Mouse (Mus musculus) cerebellum, adult 9-10 months (tissue): ENCODE measurements around the gene Olfr523.
"Not testable (repeated sequence)": the region's sequence is repeated elsewhere in the genome, so short reads cannot be mapped to it uniquely, and the experiment has no call there.

Source experiments
- DNase-seq: peaks from one replicate; pipeline ENCODE4 v3.0.0; 2022

The Olfr523 gene

DNA sequence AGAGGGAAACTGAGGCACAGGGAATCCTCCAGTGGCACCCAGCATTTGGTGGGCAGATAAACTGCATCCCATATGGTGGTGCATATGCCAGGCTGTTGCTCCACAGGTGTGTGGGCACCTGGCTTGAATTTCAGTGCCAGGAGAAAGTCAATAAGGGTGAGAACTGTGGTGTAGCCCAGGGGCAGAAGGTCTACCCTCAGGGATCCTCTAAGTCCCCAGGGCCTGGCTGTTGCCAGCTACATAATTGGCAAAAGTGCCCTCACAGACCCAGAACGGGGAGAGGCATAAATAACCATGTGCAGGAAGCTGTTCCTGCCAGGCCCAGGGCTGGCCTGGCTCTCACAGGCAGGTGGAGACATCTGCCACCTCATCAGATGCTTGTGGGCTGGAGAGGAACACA, at the start of gene Olfr523:
Gene Olfr523 (plus strand): TSS at position 282 of the 400 bp plus-strand sequence.
- peak; percentile 75 for DNase-seq

- DNase-seq: no peak
Observed at GRCm38 (mm10) chr7:140124382-140124781, 48.6 kb upstream of the Olfr523 start.

DNA sequence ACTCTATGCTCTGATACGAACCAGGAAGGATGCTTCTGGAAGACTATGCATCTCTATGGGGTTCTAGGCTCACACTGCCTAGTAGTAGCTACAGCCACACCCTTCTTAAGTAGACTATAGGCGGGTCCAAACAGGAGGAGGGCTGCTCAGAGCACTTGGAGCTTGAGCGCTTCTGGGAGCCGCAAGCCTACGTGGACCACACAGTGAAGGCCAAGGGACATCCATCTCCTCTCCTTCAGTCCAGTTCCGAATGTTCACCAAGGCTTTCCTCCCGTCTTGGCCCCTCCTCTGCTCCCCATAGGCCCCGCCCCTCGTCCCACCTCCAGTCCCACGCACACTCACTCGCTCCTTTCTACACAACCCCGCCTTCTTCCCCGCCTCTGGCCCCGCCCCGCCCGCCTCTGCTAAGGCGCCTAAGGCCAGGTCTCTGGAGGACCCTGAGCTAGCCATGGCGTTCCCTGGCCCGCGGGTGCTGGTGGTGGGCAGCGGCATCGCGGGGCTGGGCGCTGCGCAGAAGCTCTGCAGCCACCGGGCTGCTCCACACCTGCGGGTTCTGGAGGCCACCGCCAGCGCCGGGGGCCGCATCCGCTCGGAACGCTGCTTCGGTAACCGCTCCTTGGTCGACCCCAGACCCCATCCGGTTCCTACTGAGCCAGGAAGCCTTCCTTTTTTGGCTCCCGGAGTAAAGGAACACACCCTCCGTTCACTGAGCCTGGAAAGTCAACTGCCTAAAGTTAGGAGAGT, 47.6 kb upstream of the Olfr523 start:
- peak; percentile 94 for DNase-seq

GRCm38 (mm10) chr7:140126022-140126350, 47.0 kb upstream of the Olfr523 start:
- no peak for DNase-seq

GRCm38 (mm10) chr7:140126934-140127333, 46.1 kb upstream of the Olfr523 start:
- no peak for DNase-seq

DNA sequence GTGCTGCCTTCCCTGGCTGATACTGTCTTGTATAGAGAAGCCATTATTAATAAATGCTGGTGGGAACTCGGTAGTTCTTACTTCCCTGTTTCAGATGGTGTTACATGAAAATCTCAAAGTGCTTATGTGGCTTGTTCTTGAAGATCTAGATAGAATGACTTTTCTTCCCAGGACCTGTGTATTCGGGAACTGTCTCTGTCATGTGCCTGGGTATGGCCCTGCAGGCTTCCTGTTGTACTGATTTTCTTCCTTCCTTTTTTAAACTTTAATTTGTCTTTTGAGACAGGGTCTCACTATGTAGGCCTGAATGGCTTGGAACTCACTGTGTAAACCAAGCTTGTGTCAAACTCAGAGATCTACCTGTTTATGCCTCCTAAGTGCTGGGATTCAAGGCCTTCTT, 45.1 kb upstream of the Olfr523 start:
- DNase-seq: no peak

DNA sequence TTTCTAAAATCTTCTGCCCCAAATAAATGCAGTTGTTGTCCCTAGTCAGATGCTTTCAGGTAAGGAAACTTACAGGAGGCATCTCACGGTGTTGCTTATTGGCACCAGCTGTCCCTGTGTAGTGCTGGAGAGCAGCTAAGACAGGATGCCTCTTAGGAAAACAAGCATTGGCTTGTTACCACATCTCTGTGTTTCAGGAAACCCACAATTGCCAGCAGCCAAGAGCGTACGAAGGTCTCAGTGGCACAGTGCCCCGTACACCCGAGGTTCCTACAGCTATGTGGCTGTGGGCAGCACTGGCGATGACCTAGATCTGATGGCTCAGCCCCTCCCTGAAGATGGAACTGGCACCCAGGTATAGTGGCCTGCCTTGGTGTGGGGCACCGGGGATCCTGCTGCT, 40.8 kb upstream of the Olfr523 start:
- DNase-seq: not testable (repeated sequence)

- not testable (repeated sequence) for DNase-seq
Observed at GRCm38 (mm10) chr7:140134033-140134432, 39.0 kb upstream of the Olfr523 start.

- no peak for DNase-seq
Observed at GRCm38 (mm10) chr7:140135106-140135770, 37.8 kb upstream of the Olfr523 start.

GRCm38 (mm10) chr7:140137135-140138020, 35.6 kb upstream of the Olfr523 start, which contains the start of gene Mtg1:
TSS of gene Mtg1 (plus strand) at chr7:140137564.
- peak; percentile 97 for DNase-seq

DNA sequence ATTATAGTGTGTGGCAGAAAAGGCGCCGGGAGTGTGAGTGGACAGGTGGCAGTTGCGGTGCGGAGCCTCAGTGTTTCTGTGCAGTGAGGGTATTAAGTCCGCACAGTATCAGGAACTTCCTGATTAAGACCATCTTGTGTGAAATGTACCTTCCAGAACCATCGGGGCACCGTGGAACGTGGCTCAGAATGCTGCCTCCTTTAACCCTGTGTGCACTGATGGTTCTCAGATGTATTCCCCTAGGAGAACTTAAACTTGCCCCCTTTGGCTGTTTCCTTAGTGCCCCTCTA, 35.1 kb upstream of the Olfr523 start:
- no peak for DNase-seq

- peak; percentile 80 for DNase-seq
Observed at GRCm38 (mm10) chr7:140141350-140141749, 31.7 kb upstream of the Olfr523 start.

- no peak for DNase-seq
Observed at GRCm38 (mm10) chr7:140144550-140144949, 28.5 kb upstream of the Olfr523 start.

- DNase-seq: peak; percentile 67
Observed at GRCm38 (mm10) chr7:140153383-140153782, 19.6 kb upstream of the Olfr523 start.

DNA sequence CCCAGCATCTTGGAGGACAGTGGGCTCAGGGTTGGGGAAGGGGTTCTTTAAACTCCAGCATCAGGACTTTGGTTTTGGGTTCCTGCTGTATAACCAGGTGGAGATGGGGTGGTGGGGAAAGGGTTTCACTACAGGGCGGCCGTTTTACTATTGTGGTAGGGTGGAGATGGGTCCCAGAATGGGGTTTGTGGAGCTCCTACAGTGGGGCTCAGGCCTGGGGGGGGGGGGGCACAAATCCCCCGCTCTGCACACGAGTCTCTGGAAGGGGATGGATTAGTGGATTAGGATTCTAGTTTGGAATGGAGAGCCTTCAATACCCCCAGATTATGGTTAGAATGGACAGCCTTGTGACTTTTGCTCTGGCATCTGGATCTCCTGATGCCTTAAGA, 19.2 kb upstream of the Olfr523 start:
- no peak for DNase-seq

GRCm38 (mm10) chr7:140154218-140154927, 18.6 kb upstream of the Olfr523 start, which contains the start of gene Sprn:
TSS of gene Sprn (minus strand) at chr7:140154877.
- peak; percentile 78 for DNase-seq

- no peak for DNase-seq
Observed at GRCm38 (mm10) chr7:140160363-140160762, 12.7 kb upstream of the Olfr523 start.

DNA sequence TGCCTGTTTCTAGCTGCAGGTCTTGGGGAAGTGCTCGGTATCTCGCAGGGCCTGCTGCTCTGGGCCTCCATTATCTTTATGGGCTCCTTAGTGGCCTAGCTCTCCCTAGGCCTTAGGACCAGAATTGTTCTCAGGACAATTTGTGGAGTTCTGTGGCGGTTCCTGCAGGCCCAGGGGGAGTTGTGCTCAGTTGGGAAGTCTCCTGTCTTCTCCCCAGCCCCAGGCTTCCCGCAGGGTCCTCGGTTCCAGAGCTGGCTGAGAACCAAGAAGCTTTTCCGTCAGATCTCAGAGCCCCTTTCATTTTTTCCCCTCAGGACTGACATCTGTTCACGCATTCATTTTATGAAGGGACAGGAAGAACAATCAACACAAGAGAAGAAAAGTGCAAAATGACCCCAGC, 8.4 kb upstream of the Olfr523 start, which contains the start of gene Olfr522:
Gene Olfr522 (minus strand): TSS at position 101 of the 400 bp plus-strand sequence.
- no peak for DNase-seq

GRCm38 (mm10) chr7:140167950-140168349, 5.1 kb upstream of the Olfr523 start:
- DNase-seq: no peak

DNA sequence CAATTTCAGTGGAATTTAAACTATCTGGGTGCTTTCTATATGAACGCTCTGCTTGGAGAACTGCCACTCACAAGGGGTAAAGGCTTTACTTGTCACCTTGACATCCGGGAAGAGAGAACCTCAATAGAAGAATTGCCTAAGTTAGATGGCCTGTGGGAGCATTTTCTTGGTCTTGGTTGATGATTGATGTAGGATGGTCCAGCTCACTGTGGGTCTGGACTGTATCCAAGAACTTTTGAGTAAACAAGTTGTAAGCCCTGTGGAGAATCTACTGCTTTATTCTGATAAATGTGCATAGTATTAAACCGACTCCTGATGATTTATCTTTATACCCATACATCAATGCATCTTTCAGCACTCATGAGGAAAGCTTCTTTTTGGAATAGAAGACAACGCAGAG, 3.6 kb upstream of the Olfr523 start:
- no peak for DNase-seq

GRCm38 (mm10) chr7:140170863-140171262, 2.2 kb upstream of the Olfr523 start:
- DNase-seq: no peak

GRCm38 (mm10) chr7:140179176-140179575, 6.2 kb downstream of the Olfr523 start:
- DNase-seq: no peak

DNA sequence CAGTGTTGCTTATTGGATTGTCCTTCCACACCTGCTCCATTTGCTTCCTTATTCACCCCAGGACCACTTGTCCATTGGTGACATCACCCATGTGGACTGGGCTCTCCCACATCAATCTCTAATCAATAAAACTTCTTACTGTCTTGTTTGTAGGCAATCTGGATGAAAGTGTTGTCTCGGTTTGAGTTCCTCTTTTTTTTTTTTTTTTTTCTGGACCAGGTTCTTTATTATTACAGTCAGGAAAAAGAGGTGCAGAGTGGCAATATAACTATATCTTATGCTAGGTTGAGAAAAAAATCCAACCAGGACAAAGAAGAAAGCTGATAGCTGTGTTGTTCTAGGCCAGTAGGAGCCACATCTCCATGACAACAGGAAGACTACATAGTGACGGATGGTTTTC, 7.7 kb downstream of the Olfr523 start:
- no peak for DNase-seq
